24 mouse cellular contexts compared by ENCODE assay signal in the genomic region with DNA sequence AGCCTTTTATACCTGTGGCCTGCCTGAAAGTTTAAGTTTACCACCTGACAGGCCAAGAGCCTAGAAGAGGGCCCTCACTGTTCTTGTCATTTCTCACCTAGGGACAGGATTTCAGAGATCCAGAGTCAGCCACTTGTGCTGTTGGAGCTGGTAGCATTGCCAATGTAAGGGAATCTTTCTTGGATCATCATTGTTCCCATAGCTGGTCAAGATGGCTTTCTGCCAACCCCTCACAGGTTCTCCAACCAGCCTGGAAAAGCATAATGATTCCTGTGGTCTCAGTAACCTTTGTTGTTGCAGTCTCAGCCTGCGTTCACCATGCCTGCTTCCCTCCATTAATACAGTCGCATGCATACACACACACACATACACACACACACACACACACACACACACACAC.
DNase-seq lines count a peak whose midpoint lies in the region; ATAC-seq and TF ChIP-seq lines count a peak whose summit lies in the region.
"Had no signal": no experiment of that assay in that cellular context is flagged by ENCODE, and none has a peak within 500 bp of the region (broad histone marks: within the 10 kb centered on the region; RNA-seq: fewer than 3 reads in every experiment).

No protein-coding gene starts in this region.

- no peaks in the 10 kb centered on the region for H3K4me1 ChIP-seq in forebrain, postnatal 0 days (ENCODE audit: insufficient read depth)
- no peaks in the 10 kb centered on the region for H3K4me1 ChIP-seq in forebrain, embryonic 16.5 days (replicated peaks; ENCODE audit: control insufficient read depth, insufficient read depth, low read length)
- H3K4me1 ChIP-seq in midbrain, embryonic 11.5 days (ENCODE audit: control insufficient read depth, insufficient read depth, low read length): no peaks in the 10 kb centered on the region
- peaks cover 5% of the 10 kb centered on the region; the same call in 1 of the 2 replicates for H3K4me1 ChIP-seq in midbrain, embryonic 13.5 days (replicated peaks)
- H3K4me1 ChIP-seq: embryonic facial prominence, embryonic 12.5 days; embryonic facial prominence, embryonic 15.5 days; heart, embryonic 12.5 days; heart, embryonic 15.5 days had no signal

- no peak for TF ChIP-seq CTCF in forebrain, postnatal 0 days (IDR thresholded peaks at IDR 0.05; ENCODE audit: low read depth)

- no peaks in the 10 kb centered on the region for H3K27me3 ChIP-seq in forebrain, postnatal 0 days (ENCODE audit: insufficient read depth, low read length)
- no peaks in the 10 kb centered on the region for H3K27me3 ChIP-seq in forebrain, embryonic 16.5 days (replicated peaks; ENCODE audit: control insufficient read depth, insufficient read depth, low read length)
- H3K27me3 ChIP-seq in midbrain, embryonic 11.5 days (ENCODE audit: control insufficient read depth, insufficient read depth, low read length): no peaks in the 10 kb centered on the region
- no peaks in the 10 kb centered on the region for H3K27me3 ChIP-seq in midbrain, embryonic 13.5 days
- H3K27me3 ChIP-seq: embryonic facial prominence, embryonic 12.5 days; embryonic facial prominence, embryonic 15.5 days; heart, embryonic 12.5 days; heart, embryonic 15.5 days; hindbrain, embryonic 13.5 days had no signal

- H3K36me3 ChIP-seq in forebrain, postnatal 0 days (ENCODE audit: insufficient read depth): no peaks in the 10 kb centered on the region
- no peaks in the 10 kb centered on the region for H3K36me3 ChIP-seq in forebrain, embryonic 16.5 days (ENCODE audit: control insufficient read depth, insufficient read depth)
- H3K36me3 ChIP-seq in midbrain, embryonic 11.5 days (ENCODE audit: control insufficient read depth, insufficient read depth, low read length): no peaks in the 10 kb centered on the region
- H3K36me3 ChIP-seq in midbrain, embryonic 13.5 days: no peaks in the 10 kb centered on the region
- H3K36me3 ChIP-seq: embryonic facial prominence, embryonic 12.5 days; embryonic facial prominence, embryonic 15.5 days; heart, embryonic 12.5 days; heart, embryonic 15.5 days; hindbrain, embryonic 10.5 days; hindbrain, embryonic 13.5 days had no signal

- no peak overlapping the region for H3K9ac ChIP-seq in forebrain, postnatal 0 days
- no peak overlapping the region for H3K9ac ChIP-seq in forebrain, embryonic 16.5 days (replicated peaks; ENCODE audit: low read depth, low read length)
- no peak overlapping the region for H3K9ac ChIP-seq in midbrain, embryonic 11.5 days (ENCODE audit: low read length)
- no peak overlapping the region for H3K9ac ChIP-seq in midbrain, embryonic 13.5 days (replicated peaks)
- H3K9ac ChIP-seq: embryonic facial prominence, embryonic 12.5 days; embryonic facial prominence, embryonic 15.5 days; heart, embryonic 12.5 days; heart, embryonic 15.5 days; hindbrain, embryonic 13.5 days had no signal

- H3K27ac ChIP-seq in forebrain, postnatal 0 days (ENCODE audit: low read depth, low read length): no peak overlapping the region
- H3K27ac ChIP-seq in forebrain, embryonic 16.5 days (ENCODE audit: low read length): no peak overlapping the region
- H3K27ac ChIP-seq in midbrain, embryonic 11.5 days (ENCODE audit: low read depth, low read length): no peak overlapping the region
- H3K27ac ChIP-seq in midbrain, embryonic 13.5 days: no peak overlapping the region
- H3K27ac ChIP-seq: embryonic facial prominence, embryonic 12.5 days; embryonic facial prominence, embryonic 15.5 days; heart, embryonic 15.5 days; hindbrain, embryonic 10.5 days; hindbrain, embryonic 13.5 days had no signal

- no peak overlapping the region for H3K4me3 ChIP-seq in forebrain, postnatal 0 days (ENCODE audit: low read depth, low read length)
- no peak overlapping the region for H3K4me3 ChIP-seq in forebrain, embryonic 16.5 days (replicated peaks; ENCODE audit: low read length)
- H3K4me3 ChIP-seq in midbrain, embryonic 11.5 days (ENCODE audit: low read depth, low read length): no peak overlapping the region
- H3K4me3 ChIP-seq in midbrain, embryonic 13.5 days (replicated peaks): no peak overlapping the region
- H3K4me3 ChIP-seq: embryonic facial prominence, embryonic 12.5 days; embryonic facial prominence, embryonic 15.5 days; heart, embryonic 12.5 days; heart, embryonic 15.5 days; hindbrain, embryonic 10.5 days; hindbrain, embryonic 13.5 days had no signal

- no peaks in the 10 kb centered on the region for H3K9me3 ChIP-seq in forebrain, postnatal 0 days (ENCODE audit: low read length)
- no peaks in the 10 kb centered on the region for H3K9me3 ChIP-seq in forebrain, embryonic 16.5 days (ENCODE audit: control insufficient read depth, low read length)
- no peaks in the 10 kb centered on the region for H3K9me3 ChIP-seq in midbrain, embryonic 11.5 days (ENCODE audit: control insufficient read depth, low read length)
- H3K9me3 ChIP-seq in midbrain, embryonic 13.5 days: no peaks in the 10 kb centered on the region
- H3K9me3 ChIP-seq: embryonic facial prominence, embryonic 12.5 days; embryonic facial prominence, embryonic 15.5 days; heart, embryonic 12.5 days; heart, embryonic 15.5 days; hindbrain, embryonic 10.5 days; hindbrain, embryonic 13.5 days had no signal

- peak; percentile 59 to 70 for DNase-seq in cerebellum, postnatal 14 days
- DNase-seq in cerebellum, adult 9-10 months: no peak
- no peak for DNase-seq in forebrain, postnatal 0 days
- DNase-seq in midbrain, embryonic 11.5 days (ENCODE audit: low spot score, missing footprints): peak; percentile 71
- DNase-seq in adrenal gland, postnatal 36 days: no peak
- DNase-seq: adrenal gland, adult 2 months; adrenal gland, postnatal 14 days; cerebellum, adult 11-12 months; gastrocnemius, postnatal 10 days; gastrocnemius, postnatal 36 days; heart, postnatal 10 days; heart, postnatal 36 days; kidney, adult 2 months had no signal

- H3K4me2 ChIP-seq in forebrain, postnatal 0 days (ENCODE audit: low read depth): no peak overlapping the region
- H3K4me2 ChIP-seq in forebrain, embryonic 16.5 days (ENCODE audit: low read length): no peak overlapping the region
- no peak overlapping the region for H3K4me2 ChIP-seq in midbrain, embryonic 11.5 days
- no peak overlapping the region for H3K4me2 ChIP-seq in midbrain, embryonic 13.5 days (replicated peaks)
- H3K4me2 ChIP-seq: embryonic facial prominence, embryonic 12.5 days; embryonic facial prominence, embryonic 15.5 days; heart, embryonic 12.5 days; heart, embryonic 15.5 days; hindbrain, embryonic 13.5 days had no signal

- 38% methylated on average over 2 of the region's 2 CpGs for WGBS in forebrain, postnatal 0 days
- 55% methylated on average over 2 of the region's 2 CpGs for WGBS in forebrain, embryonic 16.5 days
- 100% methylated on average over 2 of the region's 2 CpGs for WGBS in midbrain, embryonic 11.5 days
- WGBS in midbrain, embryonic 13.5 days: 64% methylated on average over 2 of the region's 2 CpGs

- 0 out of 2 replicates have a peak, but pooled peaks have one; percentile 5 for ATAC-seq in forebrain, postnatal 0 days
- ATAC-seq in forebrain, embryonic 16.5 days: no peak
- no peak for ATAC-seq in midbrain, embryonic 11.5 days (ENCODE audit: low FRiP score)
- ATAC-seq in midbrain, embryonic 13.5 days: no peak
- ATAC-seq: CD4-positive, CD25-positive, alpha-beta regulatory T cell, adult 4 months; forebrain, embryonic 14.5 days; intestine, postnatal 0 days had no signal

Comparison
In these comparisons a context has a peak if more than half of its experiments do, and no peak if none do; other contexts are left out.
1. DNase-seq: peak in cerebellum, postnatal 14 days (2 of 2) and midbrain, embryonic 11.5 days (single experiment); none in cerebellum, adult 9-10 months (single experiment), forebrain, postnatal 0 days (single experiment) and adrenal gland, postnatal 36 days (0 of 2).